Mouse (Mus musculus): ENCODE data around the gene Fgd4. TPM values are rescaled to one million over a fixed set of nuclear protein-coding genes. Genes with fewer than 3 reads are reported as not detected.

Gene Fgd4
- total and polyA plus RNA-seq, 2 experiments, result 1.5 to 23.1 TPM

DNA sequence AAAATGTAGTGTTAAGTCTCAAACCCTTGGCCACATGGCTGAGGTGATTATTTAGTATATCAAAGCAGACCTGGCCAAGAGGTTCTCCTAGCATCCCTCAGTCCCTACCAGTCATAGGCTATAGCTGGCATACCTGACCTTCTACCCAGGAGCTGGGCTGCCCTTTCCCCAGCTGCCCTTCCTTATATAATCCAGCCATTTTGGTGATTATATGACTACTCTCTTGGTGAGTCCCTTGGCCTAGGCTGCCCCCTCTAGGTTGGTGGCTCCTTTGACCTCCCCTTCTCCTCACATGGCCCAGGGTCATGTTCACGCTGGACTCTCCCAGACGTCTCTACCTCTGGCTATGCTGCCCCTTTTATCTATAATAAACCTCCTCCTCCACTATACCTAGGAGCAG lies 65.1 kb downstream of the Fgd4 start:
- TF ChIP-seq POLR2A (IDR thresholded peaks at IDR 0.05; ENCODE audit: extremely low read depth, insufficient read depth, low read length), result no peak
- no peak for TF ChIP-seq CTCF (IDR thresholded peaks at IDR 0.05; ENCODE audit: low read depth, low read length)
- H3K27ac ChIP-seq (replicated peaks; ENCODE audit: insufficient read depth, low read depth, low read length), result no peak overlapping the region
- WGBS, result 78% methylated on average over 2 of the region's 2 CpGs
- peaks cover 16% of the 10 kb centered on the region for H3K79me2 ChIP-seq (ENCODE audit: control insufficient read depth, insufficient read depth, low read length)
- no peak overlapping the region for H3K4me3 ChIP-seq (ENCODE audit: insufficient read depth, low read depth, low read length)
- H3K9ac ChIP-seq (ENCODE audit: low read depth, low read length), result no peak overlapping the region
- no peaks in the 10 kb centered on the region for H3K27me3 ChIP-seq (ENCODE audit: control insufficient read depth, insufficient read depth, low read length)
- DNase-seq (ENCODE audit: extremely low read depth, low read depth, low spot score), result no peak
- no peaks in the 10 kb centered on the region; the same call in 1 of the 2 replicates for H3K4me1 ChIP-seq (ENCODE audit: control insufficient read depth, insufficient read depth, low read length)
- no peaks in the 10 kb centered on the region for H3K36me3 ChIP-seq (ENCODE audit: control insufficient read depth, insufficient read depth, low read length)

DNA sequence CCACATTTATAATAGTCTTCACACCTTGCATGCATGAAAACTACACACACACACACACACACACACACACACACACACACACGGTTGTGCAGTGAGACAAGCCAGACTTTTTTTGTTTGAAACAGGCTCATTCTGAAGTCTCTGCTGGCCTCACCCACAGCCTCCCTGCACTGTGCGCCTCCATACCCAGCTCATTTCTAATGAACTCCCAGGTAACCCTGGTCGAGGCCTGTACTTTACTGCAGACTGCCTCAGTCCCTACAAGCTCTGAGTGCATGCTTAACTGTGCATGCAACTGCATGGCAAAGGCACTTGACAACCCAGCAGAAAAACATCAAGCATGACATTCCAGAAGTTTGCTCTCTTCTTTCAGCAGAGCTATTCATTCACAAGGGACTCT lies 72.3 kb downstream of the Fgd4 start:
- no peak overlapping the region for H3K9ac ChIP-seq (ENCODE audit: low read depth, low read length)
- H3K27me3 ChIP-seq (ENCODE audit: control insufficient read depth, insufficient read depth, low read length), result no peaks in the 10 kb centered on the region
- no peak overlapping the region; the same call in 1 of the 2 replicates for H3K27ac ChIP-seq (replicated peaks; ENCODE audit: insufficient read depth, low read depth, low read length)
- peaks cover 13% of the 10 kb centered on the region for H3K79me2 ChIP-seq (ENCODE audit: control insufficient read depth, insufficient read depth, low read length)
- TF ChIP-seq POLR2A (IDR thresholded peaks at IDR 0.05; ENCODE audit: extremely low read depth, insufficient read depth, low read length) (no peak), CTCF (IDR thresholded peaks at IDR 0.05; ENCODE audit: low read depth, low read length) (no peak)
- 76% methylated on average over 3 of the region's 3 CpGs for WGBS
- no peak overlapping the region for H3K4me3 ChIP-seq (ENCODE audit: insufficient read depth, low read depth, low read length)
- H3K36me3 ChIP-seq (ENCODE audit: control insufficient read depth, insufficient read depth, low read length), result no peaks in the 10 kb centered on the region
- peaks cover 21% of the 10 kb centered on the region for H3K4me1 ChIP-seq (ENCODE audit: control insufficient read depth, insufficient read depth, low read length)
- DNase-seq (ENCODE audit: extremely low read depth, low read depth, low spot score), result no peak

DNA sequence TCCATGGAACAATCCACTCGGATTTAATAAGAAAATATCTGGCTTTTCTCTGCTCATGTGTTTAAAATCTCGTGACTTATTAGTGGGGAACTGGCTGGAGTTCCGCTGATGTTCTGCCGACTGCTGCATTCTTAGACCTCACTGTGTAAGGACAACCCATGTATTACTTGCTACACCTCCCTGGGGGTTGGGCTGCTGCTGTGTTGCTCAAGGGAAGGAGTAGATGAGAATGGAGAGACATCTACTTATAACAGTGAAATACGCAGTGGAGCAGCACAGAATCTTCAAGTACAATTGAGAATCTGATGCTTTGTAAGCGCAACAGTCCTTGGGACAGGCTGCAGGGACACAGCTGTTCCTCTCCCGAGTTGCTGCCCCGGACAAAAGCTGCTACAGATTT lies 73.1 kb downstream of the Fgd4 start:
- Histone ChIP-seq H3K4me3 (ENCODE audit: insufficient read depth, low read depth, low read length) (peak overlapping the region; percentile 15; the same call in 1 of the 2 replicates), H3K79me2 (ENCODE audit: control insufficient read depth, insufficient read depth, low read length) (peaks cover 15% of the 10 kb centered on the region; the same call in 1 of the 2 replicates), H3K27ac (replicated peaks; ENCODE audit: insufficient read depth, low read depth, low read length) (peak overlapping the region; percentile 14), H3K4me1 (ENCODE audit: control insufficient read depth, insufficient read depth, low read length) (peaks cover 21% of the 10 kb centered on the region), H3K36me3 (ENCODE audit: control insufficient read depth, insufficient read depth, low read length) (no peaks in the 10 kb centered on the region), H3K27me3 (ENCODE audit: control insufficient read depth, insufficient read depth, low read length) (no peaks in the 10 kb centered on the region), H3K9ac (ENCODE audit: low read depth, low read length) (no peak overlapping the region)
- whole genome bisulfite sequencing, result 39% methylated on average over 8 of the region's 8 CpGs
- TF ChIP-seq CTCF (IDR thresholded peaks at IDR 0.05; ENCODE audit: low read depth, low read length) (no peak), POLR2A (IDR thresholded peaks at IDR 0.05; ENCODE audit: extremely low read depth, insufficient read depth, low read length) (no peak)
- DNase-seq (ENCODE audit: extremely low read depth, low read depth, low spot score), result peak; percentile 69

DNA sequence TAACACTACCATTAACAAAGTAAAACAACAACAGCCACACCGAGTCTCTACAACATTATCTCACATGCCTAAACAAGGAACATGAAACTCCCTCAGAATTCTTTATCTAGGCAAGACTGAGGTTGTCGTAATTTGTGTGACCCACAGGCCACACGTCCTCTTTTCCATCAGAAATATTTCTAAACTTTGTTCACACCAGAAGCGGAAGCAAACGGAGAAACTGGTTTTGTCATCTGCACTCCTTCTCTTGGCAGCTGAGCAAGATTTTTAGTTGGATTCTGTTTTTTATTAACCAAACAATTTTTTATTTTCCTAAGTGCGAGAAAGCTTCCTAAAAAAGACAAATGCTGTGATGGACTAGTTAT lies 73.6 kb downstream of the Fgd4 start:
- Histone ChIP-seq H3K4me1 (ENCODE audit: control insufficient read depth, insufficient read depth, low read length) (peaks cover 21% of the 10 kb centered on the region), H3K36me3 (ENCODE audit: control insufficient read depth, insufficient read depth, low read length) (no peaks in the 10 kb centered on the region), H3K9ac (ENCODE audit: low read depth, low read length) (no peak overlapping the region; the same call in 1 of the 2 replicates), H3K4me3 (ENCODE audit: insufficient read depth, low read depth, low read length) (peak overlapping the region; percentile 38), H3K79me2 (ENCODE audit: control insufficient read depth, insufficient read depth, low read length) (peaks cover 15% of the 10 kb centered on the region; the same call in 1 of the 2 replicates), H3K27me3 (ENCODE audit: control insufficient read depth, insufficient read depth, low read length) (no peaks in the 10 kb centered on the region), H3K27ac (replicated peaks; ENCODE audit: insufficient read depth, low read depth, low read length) (peak overlapping the region; percentile 98)
- peak; percentile 86 for DNase-seq (ENCODE audit: extremely low read depth, low read depth, low spot score)
- WGBS, result 6% methylated on average over 6 of the region's 6 CpGs
- TF ChIP-seq CTCF (IDR thresholded peaks at IDR 0.05; ENCODE audit: low read depth, low read length) (no peak), POLR2A (IDR thresholded peaks at IDR 0.05; ENCODE audit: extremely low read depth, insufficient read depth, low read length) (no peak)

DNA sequence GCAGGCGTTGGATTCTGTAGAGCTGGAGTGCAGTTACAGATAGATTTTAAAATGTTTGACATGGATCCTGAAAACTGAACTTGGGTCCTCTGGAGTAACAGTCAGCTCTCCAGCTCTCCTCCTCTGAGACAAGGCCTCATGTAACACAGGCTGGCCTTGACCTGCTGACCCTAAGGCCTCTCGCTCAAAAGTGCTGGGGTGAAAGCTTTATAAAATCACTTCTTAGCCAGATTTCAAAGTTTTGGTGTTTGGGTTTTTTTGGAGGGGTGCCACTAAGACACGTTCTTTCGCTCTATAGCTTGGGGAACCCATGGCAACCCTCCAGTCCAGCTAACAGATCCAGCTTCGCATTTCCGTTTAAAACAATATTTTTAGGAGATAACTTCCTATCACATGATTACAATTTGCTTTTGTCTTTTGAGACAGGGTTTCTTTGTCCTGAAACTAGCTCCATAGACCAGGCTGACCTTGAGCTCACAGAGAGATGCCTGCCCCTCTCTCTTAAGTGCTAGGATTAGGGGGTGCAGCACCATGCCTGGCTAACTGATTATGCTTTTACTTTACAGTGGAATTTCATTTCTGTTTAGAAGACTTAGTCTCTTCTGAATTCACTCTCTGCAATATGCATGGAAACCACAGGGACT lies 74.1 kb downstream of the Fgd4 start:
- peaks cover 11% of the 10 kb centered on the region; the same call in 1 of the 2 replicates for H3K79me2 ChIP-seq (ENCODE audit: control insufficient read depth, insufficient read depth, low read length)
- WGBS, result 34% methylated on average over 6 of the region's 6 CpGs
- H3K27ac ChIP-seq (replicated peaks; ENCODE audit: insufficient read depth, low read depth, low read length), result peak overlapping the region; percentile 98
- TF ChIP-seq POLR2A (IDR thresholded peaks at IDR 0.05; ENCODE audit: extremely low read depth, insufficient read depth, low read length) (no peak), CTCF (IDR thresholded peaks at IDR 0.05; ENCODE audit: low read depth, low read length) (no peak)
- H3K4me1 ChIP-seq (ENCODE audit: control insufficient read depth, insufficient read depth, low read length), result peaks cover 21% of the 10 kb centered on the region
- H3K36me3 ChIP-seq (ENCODE audit: control insufficient read depth, insufficient read depth, low read length), result no peaks in the 10 kb centered on the region
- peak; percentile 72 for DNase-seq (ENCODE audit: extremely low read depth, low read depth, low spot score)
- H3K27me3 ChIP-seq (ENCODE audit: control insufficient read depth, insufficient read depth, low read length), result no peaks in the 10 kb centered on the region
- peak overlapping the region; percentile 38 for H3K4me3 ChIP-seq (ENCODE audit: insufficient read depth, low read depth, low read length)
- no peak overlapping the region; the same call in 1 of the 2 replicates for H3K9ac ChIP-seq (ENCODE audit: low read depth, low read length)

DNA sequence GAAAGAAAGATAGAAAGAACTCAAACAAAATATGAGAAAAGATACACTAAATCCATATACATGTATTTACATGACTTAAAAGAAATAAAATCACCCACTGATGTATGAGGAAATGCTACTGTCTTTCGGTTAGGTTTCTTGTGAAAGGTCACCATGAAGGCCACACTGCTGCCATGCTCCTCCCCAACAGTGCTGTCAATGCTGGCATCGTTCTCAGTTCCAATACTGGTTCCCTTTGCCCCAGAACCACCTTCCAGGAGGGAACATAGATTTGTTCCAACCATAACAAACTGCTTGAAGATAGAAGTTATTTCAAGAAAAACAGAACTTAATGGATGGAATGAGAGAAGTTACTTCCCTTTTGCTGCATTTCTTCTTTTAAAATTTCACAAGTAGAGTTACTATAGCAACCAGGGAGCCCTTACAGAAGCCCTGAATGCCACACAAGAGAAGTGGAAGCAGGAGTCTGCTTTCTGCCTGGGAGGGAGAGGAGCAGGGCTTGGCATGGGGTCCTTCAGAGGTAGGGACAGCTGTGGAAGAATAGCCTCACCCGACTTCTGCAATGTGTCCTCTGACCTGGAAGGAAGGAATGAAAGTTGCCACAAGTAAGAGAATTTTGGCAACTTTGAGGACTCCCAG lies 75.0 kb downstream of the Fgd4 start:
- Histone ChIP-seq H3K27ac (replicated peaks; ENCODE audit: insufficient read depth, low read depth, low read length) (peak overlapping the region; percentile 98), H3K36me3 (ENCODE audit: control insufficient read depth, insufficient read depth, low read length) (no peaks in the 10 kb centered on the region), H3K27me3 (ENCODE audit: control insufficient read depth, insufficient read depth, low read length) (no peaks in the 10 kb centered on the region), H3K4me3 (ENCODE audit: insufficient read depth, low read depth, low read length) (no peak overlapping the region), H3K4me1 (ENCODE audit: control insufficient read depth, insufficient read depth, low read length) (peaks cover 21% of the 10 kb centered on the region), H3K79me2 (ENCODE audit: control insufficient read depth, insufficient read depth, low read length) (peaks cover 11% of the 10 kb centered on the region; the same call in 1 of the 2 replicates), H3K9ac (ENCODE audit: low read depth, low read length) (no peak overlapping the region; the same call in 1 of the 2 replicates)
- 13% methylated on average over 3 of the region's 3 CpGs for WGBS
- peak; percentile 93 for DNase-seq (ENCODE audit: extremely low read depth, low read depth, low spot score)
- TF ChIP-seq CTCF (IDR thresholded peaks at IDR 0.05; ENCODE audit: low read depth, low read length), result no peak

Data from liver, adult 2 months (tissue).